In genomic region chr8:11310049-11310448, GRCm38 (mm10) we compare ENCODE assay signal across 11 mouse cellular contexts. TPM values are rescaled to one million over a fixed set of nuclear protein-coding genes. Genes with fewer than 3 reads are reported as not detected.
DNase-seq lines count a peak whose midpoint lies in the region; ATAC-seq and TF ChIP-seq lines count a peak whose summit lies in the region.
"Had no signal": no experiment of that assay in that cellular context is flagged by ENCODE, and none has a peak within 500 bp of the region (broad histone marks: within the 10 kb centered on the region; RNA-seq: fewer than 3 reads in every experiment).

No protein-coding gene starts in this region.

- H3K9me3 ChIP-seq in kidney, embryonic 14.5 days (ENCODE audit: control insufficient read depth, low read length) = no peaks in the 10 kb centered on the region
- H3K9me3 ChIP-seq in hindbrain, embryonic 11.5 days (ENCODE audit: control insufficient read depth, low read length) = no peaks in the 10 kb centered on the region
- no peaks in the 10 kb centered on the region for H3K9me3 ChIP-seq in midbrain, postnatal 0 days (ENCODE audit: low read length)

- H3K27me3 ChIP-seq in kidney, embryonic 14.5 days (ENCODE audit: control insufficient read depth, insufficient read depth, low read length) = no peaks in the 10 kb centered on the region
- H3K27me3 ChIP-seq in hindbrain, embryonic 11.5 days (ENCODE audit: control insufficient read depth, insufficient read depth, low read length) = peaks cover 41% of the 10 kb centered on the region
- peaks cover 8% of the 10 kb centered on the region for H3K27me3 ChIP-seq in midbrain, postnatal 0 days (ENCODE audit: insufficient read depth, low read length)
- H3K27me3 ChIP-seq: Patski had no signal

- H3K36me3 ChIP-seq in kidney, embryonic 14.5 days (ENCODE audit: control insufficient read depth, insufficient read depth, low read length) = peaks cover 16% of the 10 kb centered on the region
- H3K36me3 ChIP-seq in hindbrain, embryonic 11.5 days (ENCODE audit: control insufficient read depth, insufficient read depth, low read length) = no peaks in the 10 kb centered on the region
- H3K36me3 ChIP-seq in midbrain, postnatal 0 days (ENCODE audit: insufficient read depth, low read length) = no peaks in the 10 kb centered on the region

- H3K4me2 ChIP-seq in kidney, embryonic 14.5 days (replicated peaks; ENCODE audit: low read depth, low read length) = peak overlapping the region; percentile 82
- H3K4me2 ChIP-seq in hindbrain, embryonic 11.5 days (replicated peaks; ENCODE audit: low read depth, low read length) = 0 out of 2 replicates have a peak overlapping the region, but pooled peaks have one; percentile 3
- H3K4me2 ChIP-seq in midbrain, postnatal 0 days (ENCODE audit: low read depth, low read length, poor library complexity, severe bottlenecking) = peak overlapping the region; percentile 97; the same call in 1 of the 2 replicates

- no peak overlapping the region; the same call in 1 of the 2 replicates for H3K27ac ChIP-seq in kidney, embryonic 14.5 days (ENCODE audit: low read depth, low read length)
- no peak overlapping the region for H3K27ac ChIP-seq in hindbrain, embryonic 11.5 days (ENCODE audit: low read depth, low read length)
- H3K27ac ChIP-seq in midbrain, postnatal 0 days (ENCODE audit: low read depth, low read length) = no peak overlapping the region

- peak overlapping the region; percentile 95; the same call in 1 of the 2 replicates for H3K9ac ChIP-seq in kidney, embryonic 14.5 days (ENCODE audit: low read depth, low read length)
- H3K9ac ChIP-seq in hindbrain, embryonic 11.5 days (ENCODE audit: low read depth, low read length) = no peak overlapping the region
- H3K9ac ChIP-seq in midbrain, postnatal 0 days (replicated peaks; ENCODE audit: low read length, poor library complexity, severe bottlenecking) = no peak overlapping the region

- DNase-seq in adrenal gland, adult 2 months = peak; percentile 52
- no peak for DNase-seq in adrenal gland, postnatal 4 days (ENCODE audit: low spot score in 2 of 2)
- no peak for DNase-seq in kidney, adult 11 months
- no peak for DNase-seq in hindbrain, embryonic 11.5 days (ENCODE audit: low spot score)
- DNase-seq in midbrain, postnatal 0 days (ENCODE audit: low spot score) = no peak
- DNase-seq in urinary bladder, postnatal 14 days (ENCODE audit: low spot score) = no peak
- DNase-seq: layer of hippocampus, postnatal 36 days; lung, adult 18-20 months had no signal

- no peak for TF ChIP-seq CTCF in midbrain, postnatal 0 days (IDR thresholded peaks at IDR 0.05)

- peaks cover 40% of the 10 kb centered on the region for H3K4me1 ChIP-seq in kidney, embryonic 14.5 days (ENCODE audit: control insufficient read depth, insufficient read depth, low read length)
- H3K4me1 ChIP-seq in hindbrain, embryonic 11.5 days (replicated peaks; ENCODE audit: control insufficient read depth, insufficient read depth, low read length) = peaks cover 7% of the 10 kb centered on the region
- H3K4me1 ChIP-seq in midbrain, postnatal 0 days (ENCODE audit: insufficient read depth, low read length) = peaks cover 3% of the 10 kb centered on the region; the same call in 1 of the 2 replicates

- ATAC-seq in kidney, embryonic 14.5 days (ENCODE audit: low FRiP score, low TSS enrichment) = no peak
- no peak for ATAC-seq in hindbrain, embryonic 11.5 days (ENCODE audit: low FRiP score)
- no peak for ATAC-seq in midbrain, postnatal 0 days (ENCODE audit: low FRiP score)
- no peak for ATAC-seq in erythroid progenitor cell, adult 5-6 weeks (replicated peaks; ENCODE audit: low FRiP score, poor library complexity, severe bottlenecking)
- ATAC-seq: Patski had no signal

- H3K4me3 ChIP-seq in kidney, embryonic 14.5 days (ENCODE audit: low read length) = peak overlapping the region; percentile 87
- no peak overlapping the region for H3K4me3 ChIP-seq in hindbrain, embryonic 11.5 days (ENCODE audit: low read depth, low read length)
- no peak overlapping the region for H3K4me3 ChIP-seq in midbrain, postnatal 0 days (ENCODE audit: low read depth, low read length)

- 41% methylated on average over 2 of the region's 2 CpGs for WGBS in kidney, embryonic 14.5 days
- 64% methylated on average over 2 of the region's 2 CpGs for WGBS in hindbrain, embryonic 11.5 days
- WGBS in midbrain, postnatal 0 days = 73% methylated on average over 2 of the region's 2 CpGs

RNA-seq across cellular contexts. Expression of gene Col4a2, which starts 2.6 kb away (rescaled TPM):
- 100 to 1,000 TPM; 127 to 193 TPM for total RNA-seq in adrenal gland, adult 2 months (2021)
- polyA plus RNA-seq in adrenal gland, adult 2 months (2012; rRNA removed) = 114 and 115 TPM in 2 replicates
- total RNA-seq in adrenal gland, postnatal 4 days (2021) = 100 to 1,000 TPM; 299 to 331 TPM
- polyA plus RNA-seq in kidney, embryonic 14.5 days (2014; fragmentation: Nextera tagmentation; extraction: Ambion mirVana) = 45.1 and 82.2 TPM in 2 replicates
- 26.2 and 29.9 TPM in 2 replicates for polyA plus RNA-seq in hindbrain, embryonic 11.5 days (2014; fragmentation: Nextera tagmentation; extraction: Ambion mirVana)
- 92.5 and 103 TPM in 2 replicates for total RNA-seq in midbrain, postnatal 0 days (2014; rRNA removed)
- 30.0 and 31.3 TPM in 2 replicates for polyA plus RNA-seq in midbrain, postnatal 0 days (2015; fragmentation: Nextera tagmentation; extraction: Ambion mirVana)
- not detected in 2 replicates for total RNA-seq in erythroid progenitor cell, adult 5-6 weeks (2015; ENCODE audit: low replicate concordance)
- 0.23 and 0.39 TPM in 2 replicates for total RNA-seq in erythroid progenitor cell, adult 5-6 weeks (2017; ENCODE audit: low replicate concordance)

RNA-seq across cellular contexts. Expression of gene Col4a1, which starts 2.6 kb away (rescaled TPM):
- total RNA-seq in adrenal gland, adult 2 months (2021) = 100 to 1,000 TPM; 260 to 455 TPM
- 293 and 303 TPM in 2 replicates for polyA plus RNA-seq in adrenal gland, adult 2 months (2012; rRNA removed)
- 100 to 1,000 TPM; 580 to 619 TPM for total RNA-seq in adrenal gland, postnatal 4 days (2021)
- polyA plus RNA-seq in kidney, embryonic 14.5 days (2014; fragmentation: Nextera tagmentation; extraction: Ambion mirVana) = 169 and 322 TPM in 2 replicates
- 91.8 and 94.2 TPM in 2 replicates for polyA plus RNA-seq in hindbrain, embryonic 11.5 days (2014; fragmentation: Nextera tagmentation; extraction: Ambion mirVana)
- 193 and 219 TPM in 2 replicates for total RNA-seq in midbrain, postnatal 0 days (2014; rRNA removed)
- 45.2 and 48.2 TPM in 2 replicates for polyA plus RNA-seq in midbrain, postnatal 0 days (2015; fragmentation: Nextera tagmentation; extraction: Ambion mirVana)
- total RNA-seq in erythroid progenitor cell, adult 5-6 weeks (2015; ENCODE audit: low replicate concordance) = 1.1 TPM in 1 of 2 replicates, not detected in the other
- 0.39 TPM in 1 of 2 replicates, not detected in the other for total RNA-seq in erythroid progenitor cell, adult 5-6 weeks (2017; ENCODE audit: low replicate concordance)

Comparison
In these comparisons a context has a peak if more than half of its experiments do, and no peak if none do; other contexts are left out.
1. H3K4me2 ChIP-seq: peak in every context shown above with its lines; median percentile 97 in midbrain, postnatal 0 days; 82 in kidney, embryonic 14.5 days; 3 in hindbrain, embryonic 11.5 days.
2. RNA of gene Col4a2, which starts 2.6 kb away (total RNA-seq): 299 to 331 TPM in adrenal gland, postnatal 4 days, 127 to 193 TPM in adrenal gland, adult 2 months and 92.5 to 103 TPM in midbrain, postnatal 0 days; 0.23 to 0.39 TPM in erythroid progenitor cell, adult 5-6 weeks; every median in the first group is over 10 times any median in the second.
3. RNA of gene Col4a1, which starts 2.6 kb away (total RNA-seq): 580 to 619 TPM in adrenal gland, postnatal 4 days, 260 to 455 TPM in adrenal gland, adult 2 months and 193 to 219 TPM in midbrain, postnatal 0 days; 0.39 to 1.1 TPM in erythroid progenitor cell, adult 5-6 weeks; every median in the first group is over 10 times any median in the second.